Mouse (Mus musculus) CH12.LX (cell line): ENCODE results near the gene Stk40.

Experiments
- CTCF ChIP-seq, 2 experiments: IDR thresholded peaks in 1 of 2; conservative IDR thresholded peaks in 1 of 2; 2 replicates each; pipeline ENCODE4 v1.5.1; 2011 to 2012; ENCODE audit warnings: low read depth in 2 of 2, low read length in 2 of 2, improper control_type of control experiment in 1 of 2, inconsistent platforms in 1 of 2, mild to moderate bottlenecking in 1 of 2, moderate library complexity in 1 of 2
- JUN ChIP-seq: IDR thresholded peaks from 2 replicates; pipeline ENCODE4 v1.6.1; 2011; ENCODE audit warnings: low read depth, mild to moderate bottlenecking, low read length, improper control_type of control experiment, moderate library complexity; ENCODE audit not compliant: insufficient read depth
- KAT2A ChIP-seq: IDR thresholded peaks from 2 replicates; pipeline ENCODE4 v1.6.1; 2012; ENCODE audit warnings: low read length, improper control_type of control experiment, inconsistent platforms; ENCODE audit not compliant: insufficient replicate concordance
- MAX ChIP-seq: IDR thresholded peaks from 2 replicates; pipeline ENCODE4 v1.6.1; 2011; ENCODE audit warnings: low read length, improper control_type of control experiment
- MYC ChIP-seq: IDR thresholded peaks from 2 replicates; pipeline ENCODE4 v1.6.1; 2011; ENCODE audit warnings: low read depth, mild to moderate bottlenecking, improper control_type of control experiment, low read length

DNA sequence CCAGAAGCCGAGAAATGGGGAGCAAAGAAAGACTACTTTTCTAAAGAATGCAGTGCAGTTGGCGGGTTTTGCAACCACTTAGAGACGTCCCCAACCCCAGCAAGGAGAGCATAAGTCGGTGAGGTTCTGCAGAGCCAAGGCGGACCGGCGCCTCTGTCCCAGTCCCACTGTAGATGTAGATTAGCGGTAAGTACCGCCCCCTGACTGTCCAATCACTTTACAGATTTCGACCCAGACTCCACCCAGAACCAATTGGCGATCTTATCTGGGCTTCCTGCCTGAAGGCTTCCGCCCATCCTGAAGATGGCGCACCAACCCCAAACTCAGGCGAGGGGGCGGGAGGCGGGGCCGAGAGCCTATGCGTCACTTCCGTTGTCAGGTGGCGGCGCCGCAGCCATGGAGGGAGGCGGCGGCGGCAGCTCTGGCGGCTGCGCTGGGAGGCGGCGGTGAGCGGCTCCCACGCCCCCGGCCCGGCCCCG lies at the start of gene Stk40:
- TF ChIP-seq MYC (no peak), KAT2A (peak; percentile 79; the same call in 1 of the 2 replicates), JUN (no peak), CTCF (conservative IDR thresholded peaks at IDR 0.05 in 1 of 2, IDR thresholded peaks at IDR 0.05 in 1 of 2; ENCODE audit: low read depth in 2 of 2, low read length in 2 of 2) (peak in 1 of 2 experiments; percentile 61; a peak in 2 of 4 replicates), MAX (no peak)
